Mouse (Mus musculus) cerebellum, postnatal 36 days (tissue): Measurements from ENCODE around the gene Gm45808.
A peak's percentile ranks its signal among the peaks of the same experiment; 100 is the strongest.
"Not testable (repeated sequence)": the region's sequence is repeated elsewhere in the genome, so short reads cannot be mapped to it uniquely, and the experiment has no call there.

Experiments
- DNase-seq, 2 experiments: peaks; one replicate each; pipeline ENCODE4 v3.0.0; 2021 to 2022; ENCODE audit warnings: mixed read lengths in 2 of 2

Gm45808 gene

DNA sequence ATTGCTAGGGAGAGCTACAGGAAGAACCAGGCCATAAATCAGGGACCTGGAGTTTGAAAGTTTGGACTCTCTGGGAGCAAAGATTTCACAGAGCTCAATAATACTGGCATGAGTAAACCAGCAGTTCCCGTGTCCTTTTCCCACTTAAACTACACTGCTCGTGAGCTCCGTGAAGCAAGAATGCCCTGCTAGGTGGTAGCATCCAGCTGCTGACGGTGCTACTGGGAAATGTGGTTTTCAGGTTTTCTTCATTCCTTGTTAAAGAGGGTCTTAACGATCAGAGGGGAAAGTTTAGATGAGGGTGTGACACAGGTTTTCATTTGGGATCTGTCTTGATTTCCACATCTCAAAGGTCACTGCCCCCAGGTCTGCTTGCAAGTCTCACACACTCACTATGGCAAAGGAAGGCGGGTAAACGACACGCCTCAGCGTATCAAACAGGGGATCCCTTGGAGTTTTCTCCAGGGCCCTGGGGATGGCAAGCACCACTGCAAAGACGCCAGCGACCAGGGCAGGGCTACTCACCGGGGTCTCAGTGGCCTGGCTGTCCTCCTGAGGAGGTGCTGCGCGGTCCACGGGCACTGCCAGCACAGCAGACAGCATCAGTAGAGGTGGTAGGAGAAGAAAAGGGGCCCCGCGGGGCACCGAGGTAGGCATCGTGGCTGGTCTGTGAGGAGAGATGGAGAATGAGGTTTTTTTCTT is 22.7 kb upstream of the Gm45808 start:
- no peak for DNase-seq

DNA sequence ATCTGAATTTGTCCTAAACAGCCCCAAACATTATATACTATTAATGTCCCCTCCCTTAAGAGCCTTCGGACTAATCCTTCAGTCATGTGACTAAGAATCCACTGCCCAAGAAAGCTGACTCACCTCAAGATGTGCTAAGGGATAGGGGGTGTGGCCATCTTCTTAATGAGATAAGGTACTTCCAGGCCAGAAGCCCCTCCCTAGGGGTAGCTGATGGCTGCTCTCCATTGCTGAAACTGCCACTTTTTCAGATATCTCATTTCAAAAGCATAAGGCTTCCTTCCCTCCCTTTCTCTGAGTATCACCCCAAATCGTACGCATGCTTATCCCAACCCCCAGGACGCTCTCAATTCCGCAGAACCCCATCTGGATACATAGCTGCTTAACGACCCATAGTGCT is 21.9 kb upstream of the Gm45808 start:
- no peak for DNase-seq

DNA sequence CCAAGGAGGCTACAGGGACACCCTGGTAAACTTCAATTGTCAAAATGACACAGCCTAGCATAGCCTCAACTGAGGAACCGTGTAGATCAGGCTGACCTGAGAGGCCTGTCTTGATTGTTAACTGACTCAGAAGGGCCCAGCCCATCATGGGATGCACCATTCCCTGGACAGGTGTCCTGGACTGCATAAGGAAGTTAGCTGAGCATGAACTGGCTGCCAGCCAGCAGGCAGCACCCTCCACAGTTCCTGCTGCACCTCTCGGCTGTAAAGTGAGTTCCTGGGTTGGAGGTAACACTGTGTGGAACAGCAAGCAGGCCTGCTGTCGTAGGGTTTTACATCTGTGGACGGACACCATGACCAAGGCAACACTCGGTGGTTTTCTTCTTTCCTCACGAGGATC is 21.0 kb upstream of the Gm45808 start:
- DNase-seq, result peak in 1 of 2 experiments; percentile 41

DNA sequence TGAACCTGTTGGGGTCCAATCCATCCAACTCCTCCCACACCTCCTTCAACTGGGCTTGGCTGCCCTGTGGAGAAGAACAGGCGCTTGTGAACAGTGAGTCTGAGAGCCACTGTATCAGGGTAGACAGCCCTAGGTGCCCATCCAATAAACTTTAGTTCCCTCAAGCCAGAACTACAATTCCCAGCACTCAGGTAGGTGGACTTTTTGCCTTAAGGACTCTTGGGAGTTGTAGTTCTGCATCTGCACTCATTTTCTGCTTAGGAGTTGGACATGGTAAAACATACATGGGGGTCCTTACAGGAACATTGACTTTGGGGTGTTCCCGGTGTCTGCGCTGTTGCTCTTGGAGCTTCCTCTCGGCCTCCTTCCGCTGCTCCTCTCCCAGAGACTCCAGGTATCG is 11.8 kb upstream of the Gm45808 start:
- DNase-seq, result no peak

DNA sequence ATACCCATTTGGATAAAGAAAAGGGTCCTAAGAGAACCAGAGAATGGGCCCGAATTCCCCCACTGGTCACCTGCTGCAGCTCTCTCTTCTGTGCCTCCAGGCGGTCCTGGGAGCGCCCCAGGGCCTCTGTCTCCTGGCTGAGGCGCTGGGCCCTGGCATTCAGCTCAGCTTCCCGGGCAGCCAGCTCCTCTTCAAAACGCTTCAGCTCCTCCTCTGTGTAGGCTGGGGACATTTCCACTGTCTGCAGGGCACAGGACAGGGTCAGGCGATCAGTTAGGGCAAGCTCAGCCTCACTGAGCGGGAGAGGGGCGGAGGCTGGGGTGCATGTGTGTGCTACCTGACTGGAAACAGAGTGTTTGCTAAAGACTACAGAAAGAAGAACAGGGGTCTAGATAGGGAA is 7.9 kb upstream of the Gm45808 start:
- DNase-seq, result no peak

DNA sequence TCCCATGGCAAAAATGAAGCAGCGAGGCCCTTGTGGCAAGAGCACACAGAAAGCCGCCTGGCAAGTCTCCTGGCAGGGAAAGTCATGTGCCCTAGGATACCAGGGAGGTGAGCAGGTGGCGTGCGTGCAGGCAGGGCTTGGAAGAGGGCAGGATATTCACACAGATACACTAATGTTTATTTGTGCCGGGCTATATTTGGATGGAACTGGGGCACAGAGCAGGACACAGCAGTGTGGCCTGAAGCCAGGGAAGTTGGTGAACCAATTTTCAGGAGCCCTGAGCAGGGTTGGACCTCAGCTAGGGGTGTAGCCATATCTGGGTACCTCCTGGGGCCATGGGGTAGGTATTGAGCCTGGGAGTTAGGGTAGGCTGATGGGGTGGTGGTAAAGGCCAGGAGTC is 6.3 kb upstream of the Gm45808 start:
- peak; percentile 82 to 87 for DNase-seq

DNA sequence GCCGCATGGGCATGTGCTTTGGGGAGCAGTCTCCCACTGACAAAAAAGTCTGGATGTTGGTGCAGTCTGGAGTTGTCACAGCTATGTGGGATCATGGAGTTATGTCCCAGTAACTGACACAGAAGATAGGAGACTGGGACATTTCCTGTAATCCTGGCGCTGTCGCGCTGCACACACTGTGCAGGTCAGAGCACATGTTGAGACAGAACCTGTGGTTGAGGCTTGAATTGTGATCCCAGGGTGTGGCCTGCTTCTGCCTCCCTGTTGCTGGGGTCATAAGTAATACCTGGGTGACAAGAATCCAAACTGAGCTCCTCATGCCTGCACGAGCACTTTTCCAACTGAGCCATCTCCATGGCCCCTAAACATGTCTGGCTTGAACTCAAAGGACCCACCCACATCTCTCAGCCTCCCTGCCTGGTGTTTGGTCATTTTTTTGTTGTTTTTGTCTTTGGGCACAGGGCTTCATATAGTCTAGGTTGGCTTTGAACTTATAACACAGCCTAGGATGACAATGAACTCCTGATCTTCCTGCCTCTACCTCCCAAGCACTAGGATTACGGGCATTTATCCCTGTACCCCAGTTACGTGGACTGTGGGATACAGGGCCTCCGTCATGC is 5.7 kb upstream of the Gm45808 start:
- DNase-seq, result peak in 1 of 2 experiments; percentile 34

DNA sequence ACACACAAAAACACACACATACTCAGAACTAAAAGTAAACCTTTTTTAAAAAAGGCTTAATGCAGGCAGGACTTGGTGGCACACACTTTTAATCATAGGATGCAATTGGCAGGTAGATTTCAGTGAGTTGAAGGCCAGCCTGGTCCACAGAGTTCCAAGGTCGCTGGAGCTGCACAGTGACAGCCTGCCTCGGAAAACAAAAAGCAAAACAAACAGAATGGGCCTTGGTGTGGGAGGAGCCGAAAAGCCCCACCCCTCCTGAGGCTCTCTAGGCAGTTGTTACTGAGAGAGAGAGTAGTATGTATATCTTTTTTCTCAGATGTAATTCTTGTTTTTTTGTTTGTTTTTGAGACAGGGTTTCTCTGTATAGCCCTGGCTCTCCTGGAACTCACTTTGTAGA is 4.7 kb upstream of the Gm45808 start:
- no peak for DNase-seq

DNA sequence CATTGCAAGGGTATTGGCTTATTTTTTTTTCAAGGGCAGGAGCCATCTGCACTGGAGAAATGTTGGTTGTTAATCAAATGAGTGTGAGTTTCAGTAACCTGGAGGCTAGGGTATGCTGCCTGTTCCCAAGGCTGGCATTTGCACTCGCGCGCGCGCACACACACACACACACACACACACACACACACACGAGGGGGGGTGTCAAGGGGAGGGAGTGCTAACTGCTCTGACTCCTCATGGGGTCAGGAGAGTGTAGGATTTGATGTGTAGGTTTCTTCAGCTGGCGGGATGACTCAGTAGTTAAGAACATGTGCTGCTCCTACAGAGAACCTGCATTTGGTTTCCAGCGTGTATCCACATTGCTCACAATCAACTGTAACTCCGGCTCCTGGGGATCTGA is 4.2 kb upstream of the Gm45808 start:
- DNase-seq, result no peak

DNA sequence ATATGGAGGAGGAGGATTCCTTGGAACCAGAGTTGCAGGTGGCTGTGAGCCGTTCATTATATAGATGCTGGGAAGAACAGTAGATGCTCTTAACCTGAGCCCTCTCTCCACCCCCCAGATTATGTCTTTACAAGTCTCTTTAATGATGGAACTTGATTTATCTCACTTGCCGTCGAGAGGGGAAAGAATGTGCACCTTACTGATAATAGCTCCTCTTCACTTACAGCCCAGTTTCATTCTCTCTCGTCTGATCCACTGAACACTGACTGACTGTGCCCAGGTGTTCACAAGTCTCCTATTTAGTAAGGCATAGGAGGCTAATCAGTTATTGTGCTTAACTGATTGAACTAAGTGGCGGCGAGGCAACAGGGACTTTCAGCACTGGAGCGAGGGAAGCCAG is 3.0 kb upstream of the Gm45808 start:
- no peak for DNase-seq

DNA sequence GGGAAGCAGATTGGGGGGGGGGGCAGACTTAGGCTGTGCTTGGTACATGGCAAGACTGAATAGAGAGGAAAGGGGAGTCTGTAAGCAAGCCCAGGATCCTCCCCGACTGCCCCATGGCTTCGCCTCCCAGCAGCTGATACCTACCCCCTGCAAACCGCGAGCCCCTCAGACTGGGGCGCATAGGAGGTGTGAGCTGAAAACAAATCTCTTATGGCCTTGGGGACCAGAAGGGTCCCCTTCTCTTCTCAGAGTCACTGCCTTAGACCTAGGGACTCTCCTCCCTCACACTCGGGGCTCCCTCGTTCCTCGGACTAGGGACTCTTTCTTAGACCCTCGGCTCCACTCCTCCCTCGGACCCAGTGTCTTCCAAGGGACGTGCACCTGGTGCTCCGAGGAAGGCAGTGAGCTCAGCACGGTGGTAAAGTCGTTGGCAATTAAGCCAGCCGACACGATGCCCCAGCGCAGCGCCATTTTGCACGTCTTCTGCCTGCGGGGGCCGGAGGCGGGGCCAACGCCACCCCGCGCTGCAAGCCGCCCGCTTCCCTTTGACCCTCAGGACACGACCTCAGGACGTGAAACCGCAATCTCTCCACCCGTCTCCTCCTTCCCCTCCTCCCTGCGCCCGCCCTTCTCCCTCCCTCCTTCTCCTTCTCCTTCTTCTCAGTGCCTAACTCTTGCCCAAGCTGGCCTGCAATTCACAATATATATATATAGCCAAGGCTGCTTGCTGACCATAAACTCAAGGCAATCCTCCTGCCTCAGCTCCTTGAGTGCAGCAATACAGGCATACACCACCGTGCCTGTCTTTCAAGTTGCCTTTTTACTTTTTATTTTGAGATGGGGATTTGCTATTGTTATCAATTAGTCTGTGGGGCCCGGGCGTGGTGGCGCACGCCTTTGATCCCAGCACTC is 1.9 kb upstream of the Gm45808 start, which contains the start of gene Dhdh:
Dhdh (minus strand) TSS at position 513 of the 912 bp plus-strand sequence.
- DNase-seq, result peak; percentile 64 to 68

DNA sequence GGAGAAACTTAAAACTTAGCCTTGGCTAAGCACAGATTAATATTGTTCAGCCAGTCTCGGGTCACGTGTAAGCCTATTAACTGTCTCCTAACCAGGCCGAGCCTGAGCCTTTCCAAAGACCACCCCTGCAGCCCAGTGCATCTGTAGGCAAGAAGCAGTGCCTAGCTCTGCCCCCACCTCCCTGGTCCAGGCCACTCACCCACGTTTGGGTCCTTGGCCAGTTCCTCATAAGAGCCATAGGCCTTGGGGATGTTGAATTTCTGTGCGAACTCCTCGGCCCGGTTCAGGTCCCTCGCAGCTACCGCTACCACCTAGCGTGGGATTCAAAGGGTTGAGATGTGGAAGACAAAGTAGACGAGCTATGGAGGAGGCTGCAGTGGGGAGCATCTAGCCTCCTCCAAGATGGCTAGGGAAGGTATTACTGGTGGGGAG is 1.3 kb upstream of the Gm45808 start:
- no peak for DNase-seq

DNA sequence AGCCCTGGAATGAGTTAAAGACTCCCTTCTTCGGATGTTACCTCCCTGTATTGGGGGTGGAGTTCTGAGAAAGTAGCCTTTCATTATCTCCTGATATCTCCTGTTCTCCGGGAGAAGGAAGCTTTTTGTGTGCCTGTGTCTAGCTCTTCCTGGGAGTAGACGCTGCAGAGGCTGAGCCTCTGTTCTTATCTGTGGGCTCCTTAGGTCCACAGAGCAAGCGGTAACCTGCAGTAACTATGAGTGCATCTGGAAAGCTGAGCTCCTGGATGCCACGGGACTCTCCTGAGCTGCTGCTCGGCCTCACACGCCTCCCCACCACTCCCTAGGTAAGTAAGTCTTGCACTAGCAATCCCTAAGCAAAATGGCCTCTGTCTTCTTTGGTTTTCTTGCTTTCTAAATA is 453 bp downstream of the Gm45808 start:
- DNase-seq, result no peak

DNA sequence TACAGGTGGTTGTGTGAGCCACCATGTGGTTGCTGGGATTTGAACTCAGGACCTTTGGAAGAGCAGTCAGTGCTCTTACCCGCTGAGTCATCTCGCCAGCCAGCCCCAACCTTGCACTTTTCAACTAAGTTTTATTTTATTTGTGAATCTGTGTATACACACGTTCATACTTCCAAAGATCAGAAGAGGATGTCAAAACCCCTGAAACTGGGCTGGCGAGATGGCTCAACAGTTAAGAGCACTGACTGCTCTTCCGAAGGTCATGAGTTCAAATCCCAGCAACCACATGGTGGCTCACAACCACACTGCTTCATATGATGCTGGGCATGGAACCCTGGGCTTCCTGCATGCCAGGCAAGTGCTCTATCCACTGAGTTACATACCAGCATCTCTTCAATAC is 1.6 kb downstream of the Gm45808 start:
- DNase-seq, result not testable (repeated sequence)

DNA sequence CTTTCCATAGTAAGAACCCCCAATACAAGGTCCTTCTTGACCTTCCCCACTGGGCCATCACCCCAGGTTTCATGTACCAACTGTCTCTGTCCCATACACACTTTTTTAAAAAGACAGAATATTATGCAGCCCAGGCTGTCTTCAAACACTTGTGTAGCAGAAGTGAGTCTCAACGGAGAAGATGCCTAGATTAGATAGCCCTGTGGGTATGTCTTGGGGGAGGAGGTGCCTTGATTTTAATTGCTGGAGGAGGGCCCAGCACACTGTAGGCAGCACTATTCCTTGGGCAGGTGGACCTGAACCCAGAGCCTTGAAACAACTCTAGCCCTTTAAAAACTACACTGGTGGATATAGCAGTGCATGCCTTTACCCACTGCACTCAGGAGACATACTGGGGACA is 4.4 kb downstream of the Gm45808 start:
- no peak for DNase-seq

DNA sequence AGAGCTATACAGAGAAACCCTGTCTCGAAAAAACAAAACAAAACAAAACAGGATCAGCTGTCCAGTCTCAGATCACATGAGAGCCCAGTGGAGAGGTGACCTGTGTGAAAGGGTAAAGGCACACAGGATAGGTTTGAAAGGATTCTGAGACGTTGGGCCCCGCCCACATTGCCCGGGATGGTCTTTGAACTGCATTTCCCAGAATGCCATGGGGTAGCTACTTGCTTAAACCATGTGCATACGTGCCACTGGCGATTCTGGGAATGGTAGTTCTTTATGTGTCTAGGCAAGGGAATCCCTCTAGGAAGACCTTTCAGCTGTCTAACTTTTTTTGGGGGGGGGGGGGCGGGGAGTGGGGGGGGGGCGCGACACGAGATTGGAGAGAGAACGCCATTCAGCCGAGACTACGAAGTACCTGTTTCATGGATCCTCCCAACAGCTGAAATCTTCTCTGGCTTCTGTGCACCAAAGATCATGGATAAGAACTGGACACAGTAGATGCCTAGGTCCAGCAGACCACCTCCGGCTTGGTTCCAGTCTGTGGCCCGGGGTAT is 5.2 kb downstream of the Gm45808 start, which contains the start of gene Tulp2:
Tulp2 (plus strand) TSS at position 504 of the 554 bp plus-strand sequence.
- peak; percentile 66 to 71 for DNase-seq

DNA sequence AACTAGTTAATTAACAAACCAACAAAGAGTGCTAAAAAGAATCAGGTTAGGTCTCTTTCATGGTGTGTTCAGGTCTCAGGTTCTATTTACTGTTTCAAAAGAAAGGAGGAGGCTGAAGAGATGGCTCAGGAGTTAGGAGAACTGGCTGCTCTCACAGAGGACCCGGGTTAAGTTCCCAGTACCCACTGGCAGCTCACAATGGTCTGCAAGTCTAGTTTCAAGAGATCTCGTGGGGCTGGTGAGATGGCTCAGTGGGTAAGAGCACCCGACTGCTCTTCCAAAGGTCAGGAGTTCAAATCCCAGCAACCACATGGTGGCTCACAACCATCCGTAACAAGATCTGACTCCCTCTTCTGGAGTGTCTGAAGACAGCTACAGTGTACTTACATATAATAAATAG is 6.3 kb downstream of the Gm45808 start:
- DNase-seq, result not testable (repeated sequence)

DNA sequence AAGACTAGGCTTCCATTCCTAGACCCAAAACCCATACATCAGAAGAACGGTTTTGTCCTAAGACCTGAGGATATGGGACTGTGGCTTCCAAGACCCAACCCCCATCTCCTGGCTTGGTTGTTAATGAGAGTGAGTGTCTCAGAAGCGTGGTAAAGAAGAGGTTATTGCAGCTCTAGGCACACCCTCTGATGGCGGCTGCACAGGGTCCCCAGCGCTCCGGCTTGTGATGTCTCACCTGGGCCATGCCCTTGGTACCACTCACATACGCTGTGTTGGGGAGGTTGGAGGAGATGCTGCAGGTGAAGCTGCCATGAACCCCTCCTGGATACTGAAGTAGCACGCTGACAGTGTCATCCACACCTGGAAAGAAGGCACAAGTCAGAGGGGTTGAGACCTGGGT is 7.8 kb downstream of the Gm45808 start:
- DNase-seq, result no peak

DNA sequence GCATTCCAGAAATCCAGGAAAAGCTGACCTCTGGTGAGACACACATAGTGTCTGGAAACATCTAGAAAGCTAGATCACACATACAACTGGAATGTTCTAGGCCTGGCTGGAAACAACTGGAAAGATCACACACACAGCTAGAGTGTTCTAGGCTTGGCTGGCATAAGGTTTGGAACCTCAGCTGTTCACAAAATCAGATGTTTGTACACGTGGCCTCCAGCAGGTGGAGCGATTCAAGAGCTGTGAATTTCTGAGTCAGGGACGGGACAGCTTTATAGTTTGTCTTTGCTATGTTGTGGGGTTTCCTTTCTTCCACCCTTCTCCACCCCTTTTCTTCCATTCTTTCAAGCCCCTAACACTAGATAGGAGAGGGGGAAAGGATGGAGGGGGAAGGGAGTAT is 9.6 kb downstream of the Gm45808 start:
- peak; percentile 74 to 81 for DNase-seq

DNA sequence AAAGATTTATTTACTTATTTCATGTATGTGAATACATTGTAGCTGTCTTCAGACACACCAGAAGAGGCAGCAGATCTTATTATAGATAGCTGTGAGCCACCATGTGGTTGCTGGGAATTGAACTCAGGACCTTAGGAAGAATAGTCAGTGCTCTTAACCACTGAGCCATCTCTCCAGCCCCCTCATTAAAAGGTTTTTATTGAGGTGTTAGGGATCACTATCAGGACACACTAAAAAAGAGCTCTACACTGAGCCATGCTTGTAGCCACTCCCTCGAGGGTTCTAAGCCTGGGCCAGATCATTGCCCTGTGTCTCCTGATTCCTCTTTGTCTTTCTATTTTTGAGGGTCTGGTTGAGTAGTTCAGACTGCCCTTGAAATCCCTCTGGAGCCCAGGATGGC is 10.2 kb downstream of the Gm45808 start:
- no peak for DNase-seq

DNA sequence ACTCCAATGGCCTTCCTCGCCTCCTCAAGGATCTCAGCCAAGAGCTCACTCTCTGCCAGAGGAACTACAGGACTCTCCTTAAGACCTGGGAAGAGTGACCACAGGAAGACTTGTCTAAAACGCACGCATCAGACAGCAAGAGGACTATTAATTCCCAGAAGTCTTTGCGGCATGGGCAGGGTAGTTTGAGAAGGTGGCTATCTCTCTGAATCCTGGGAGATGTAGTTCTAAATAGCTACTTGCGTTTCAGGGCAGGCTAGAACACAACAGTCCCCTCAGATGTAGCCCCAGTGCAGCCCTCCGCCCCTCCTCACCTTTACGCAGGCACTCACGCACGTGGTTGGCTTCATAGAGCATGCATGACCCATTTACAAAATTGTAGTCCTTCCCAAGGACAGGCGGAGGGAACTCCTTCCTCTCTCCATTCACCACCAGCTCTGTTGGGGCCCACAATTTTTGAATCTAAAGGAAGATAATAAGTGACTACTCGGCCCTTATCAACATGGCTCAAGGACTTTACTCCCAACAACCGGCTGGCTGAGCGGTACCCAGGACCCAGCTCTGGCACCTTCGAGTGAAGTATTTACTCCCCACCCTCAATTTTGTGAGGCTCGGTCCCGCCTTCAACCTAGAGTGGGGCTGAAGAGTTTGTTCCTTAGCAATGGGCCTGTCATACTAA is 11.2 kb downstream of the Gm45808 start:
- DNase-seq, result peak in 1 of 2 experiments; percentile 53

DNA sequence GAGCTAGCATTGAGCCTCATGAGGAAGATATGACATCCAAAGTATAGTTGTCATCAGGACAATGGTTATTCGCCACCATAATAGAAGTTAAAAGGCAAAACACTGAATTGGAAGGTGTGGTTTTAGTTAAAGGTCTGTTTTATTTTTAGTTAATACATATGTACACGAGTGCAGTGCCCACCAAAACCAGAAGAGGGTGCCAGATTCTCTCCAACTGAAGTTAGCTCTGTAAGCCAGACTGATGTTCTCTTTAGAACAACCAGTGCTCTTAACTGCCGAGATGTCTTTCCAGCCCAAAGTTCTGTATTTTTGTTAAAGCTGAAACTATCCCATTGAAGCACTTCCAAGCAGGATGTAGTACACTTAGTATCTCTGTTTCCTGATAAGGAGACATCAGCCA is 15.7 kb downstream of the Gm45808 start:
- DNase-seq, result peak; percentile 76 to 84
